Mouse (Mus musculus) heart, embryonic 11.5 days (tissue): ENCODE measurements around the gene Mag. TPM values are rescaled to one million over a fixed set of nuclear protein-coding genes. Genes with fewer than 3 reads are reported as not detected.

Experiments used
- ATAC-seq: fragments of 200-750 bp; cut with Nextera tagmentation; replicated peaks from 2 replicates; pipeline ENCODE4 v1.8.0; 2017; ENCODE audit warnings: moderate library complexity; ENCODE audit not compliant: insufficient number of reproducible peaks, low FRiP score, low TSS enrichment
- H3K27ac ChIP-seq: fragments of 300-500 bp; sonication (generic); 2 replicates; pipeline ENCODE4 v1.5.1; 2014; ENCODE audit warnings: mild to moderate bottlenecking, low read depth, low read length
- H3K27me3 ChIP-seq: fragments of 300-500 bp; sonication (generic); 2 replicates; pipeline ENCODE4 v1.6.1; 2014; ENCODE audit warnings: mild to moderate bottlenecking, low read length, mixed read lengths; ENCODE audit not compliant: control insufficient read depth, insufficient read depth
- H3K36me3 ChIP-seq: fragments of 300-500 bp; sonication (generic); 2 replicates; pipeline ENCODE4 v1.6.1; 2014; ENCODE audit warnings: mild to moderate bottlenecking, low read length, moderate library complexity, mixed read lengths; ENCODE audit not compliant: control insufficient read depth, insufficient read depth
- H3K4me1 ChIP-seq: fragments of 300-500 bp; sonication (generic); 2 replicates; pipeline ENCODE4 v1.6.1; 2014; ENCODE audit warnings: low read length; ENCODE audit not compliant: control insufficient read depth, insufficient read depth
- H3K4me2 ChIP-seq: fragments of 300-500 bp; sonication (generic); 2 replicates; pipeline ENCODE4 v1.6.1; 2014; ENCODE audit warnings: mild to moderate bottlenecking, moderate library complexity
- H3K4me3 ChIP-seq: fragments of 300-500 bp; sonication (generic); 2 replicates; pipeline ENCODE4 v1.5.1; 2014; ENCODE audit warnings: low read depth, low read length
- H3K9ac ChIP-seq: fragments of 300-500 bp; sonication (generic); 2 replicates; pipeline ENCODE4 v1.6.1; 2014; ENCODE audit warnings: mild to moderate bottlenecking, low read depth, low read length, moderate library complexity
- H3K9me3 ChIP-seq: fragments of 300-500 bp; sonication (generic); replicated peaks from 2 replicates; pipeline ENCODE4 v1.6.1; 2016; ENCODE audit warnings: low read length; ENCODE audit not compliant: control insufficient read depth
- WGBS: fragments of 180-500 bp; shearing (Covaris S2); extraction: QIAGEN DNeasy Blood & Tissue Kit; methylation state at CpG from one replicate; pipeline ENCODE4 v1.1.7; 2014; ENCODE audit not compliant: insufficient replicate concordance; 5-methylcytosine and 5-hydroxymethylcytosine counted together
- polyA plus RNA-seq: library from polyadenylated mRNA; unstranded; fragments of >200 nt; fragmentation: Nextera tagmentation; extraction: Ambion mirVana; gene quantifications from 2 replicates; pipeline ENCODE4 v1.2.1, GENCODE M21; 2014

Mag gene
- polyA plus RNA-seq, 1 experiment from 2014 or later = 0.09 TPM

- Histone ChIP-seq H3K4me1 (no peaks in the 10 kb centered on the region), H3K4me2 (no peak overlapping the region), H3K9me3 (no peaks in the 10 kb centered on the region), H3K27ac (no peak overlapping the region), H3K27me3 (no peaks in the 10 kb centered on the region), H3K36me3 (no peaks in the 10 kb centered on the region), H3K9ac (no peak overlapping the region), H3K4me3 (no peak overlapping the region)
- WGBS = 49% methylated on average over 3 of the region's 3 CpGs
- ATAC-seq = no peak
Observed at GRCm38 (mm10) chr7:30920217-30920616, 5.5 kb upstream of the Mag start.

GRCm38 (mm10) chr7:30917219-30917618, 2.5 kb upstream of the Mag start:
- Histone ChIP-seq H3K36me3 (no peaks in the 10 kb centered on the region), H3K4me3 (no peak overlapping the region), H3K4me2 (no peak overlapping the region), H3K9me3 (no peaks in the 10 kb centered on the region), H3K27ac (no peak overlapping the region), H3K4me1 (no peaks in the 10 kb centered on the region), H3K27me3 (no peaks in the 10 kb centered on the region; the same call in 1 of the 2 replicates), H3K9ac (no peak overlapping the region)
- no peak for ATAC-seq
- WGBS = 57% methylated on average over 4 of the region's 4 CpGs

DNA sequence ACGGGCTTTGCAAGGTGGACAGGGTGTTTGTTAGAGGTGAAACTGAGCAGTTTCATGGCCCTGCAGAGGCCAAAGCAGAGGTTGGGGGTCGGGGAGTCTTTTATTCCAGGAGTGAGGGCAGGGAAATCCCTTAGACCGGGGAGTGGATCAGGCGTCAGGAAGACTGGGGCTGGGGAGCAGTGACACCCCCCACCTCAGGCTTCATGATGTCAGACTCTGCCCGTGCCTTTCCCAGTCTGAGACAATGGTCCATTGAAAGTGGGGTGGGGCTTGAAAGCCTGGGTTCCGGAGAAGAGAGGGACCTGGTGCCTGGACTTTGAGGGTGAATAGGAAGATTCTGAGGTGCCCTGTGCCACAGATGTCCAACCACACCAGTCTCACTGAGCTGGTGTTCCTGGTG, 2.0 kb upstream of the Mag start:
- WGBS = 39% methylated on average over 6 of the region's 6 CpGs
- no peaks in the 10 kb centered on the region for H3K9me3 ChIP-seq
- no peak overlapping the region for H3K9ac ChIP-seq
- H3K4me1 ChIP-seq = no peaks in the 10 kb centered on the region
- H3K4me3 ChIP-seq = no peak overlapping the region
- no peaks in the 10 kb centered on the region for H3K36me3 ChIP-seq
- H3K27ac ChIP-seq = no peak overlapping the region
- ATAC-seq = no peak
- no peaks in the 10 kb centered on the region; the same call in 1 of the 2 replicates for H3K27me3 ChIP-seq
- H3K4me2 ChIP-seq = no peak overlapping the region

GRCm38 (mm10) chr7:30909773-30910172, 4.9 kb downstream of the Mag start:
- no peak overlapping the region for H3K27ac ChIP-seq
- ATAC-seq = no peak
- peaks cover 11% of the 10 kb centered on the region; the same call in 1 of the 2 replicates for H3K27me3 ChIP-seq
- no peaks in the 10 kb centered on the region for H3K9me3 ChIP-seq
- WGBS = 67% methylated on average over 6 of the region's 6 CpGs
- H3K4me2 ChIP-seq = no peak overlapping the region
- H3K4me3 ChIP-seq = no peak overlapping the region
- H3K36me3 ChIP-seq = no peaks in the 10 kb centered on the region
- 0 out of 2 replicates have a peak, but pooled peaks cover 2% of the 10 kb centered on the region for H3K4me1 ChIP-seq
- H3K9ac ChIP-seq = no peak overlapping the region

DNA sequence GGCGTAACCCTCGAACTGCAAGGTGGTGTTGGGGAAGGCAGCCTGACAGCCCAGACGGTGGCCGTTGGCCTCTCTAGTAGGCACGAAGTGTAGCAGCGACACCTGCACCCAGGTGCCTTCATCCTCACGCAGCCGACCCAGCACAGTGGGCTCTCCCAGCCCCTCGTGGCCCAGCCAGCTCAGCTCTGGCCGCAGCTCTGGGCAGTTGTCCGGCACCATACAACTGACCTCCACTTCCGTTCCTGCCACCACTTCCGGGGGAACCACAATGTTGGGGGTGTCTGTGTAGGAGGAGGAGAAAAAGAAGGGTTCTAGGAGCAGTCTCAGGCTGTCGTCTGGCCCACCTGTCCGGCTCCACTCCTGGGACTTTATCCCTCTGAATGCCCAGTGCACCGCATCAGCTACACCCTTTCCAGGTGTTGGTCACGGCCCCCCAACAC, 5.7 kb downstream of the Mag start:
- H3K9me3 ChIP-seq = no peaks in the 10 kb centered on the region
- no peak overlapping the region for H3K9ac ChIP-seq
- H3K4me3 ChIP-seq = peak overlapping the region; percentile 18
- H3K27ac ChIP-seq = no peak overlapping the region
- 27% methylated on average over 17 of the region's 17 CpGs for WGBS
- H3K27me3 ChIP-seq = peaks cover 11% of the 10 kb centered on the region; the same call in 1 of the 2 replicates
- 0 out of 2 replicates have a peak, but pooled peaks cover 2% of the 10 kb centered on the region for H3K4me1 ChIP-seq
- no peaks in the 10 kb centered on the region for H3K36me3 ChIP-seq
- ATAC-seq = no peak; the same call in 1 of the 2 replicates
- peak overlapping the region; percentile 56 for H3K4me2 ChIP-seq

DNA sequence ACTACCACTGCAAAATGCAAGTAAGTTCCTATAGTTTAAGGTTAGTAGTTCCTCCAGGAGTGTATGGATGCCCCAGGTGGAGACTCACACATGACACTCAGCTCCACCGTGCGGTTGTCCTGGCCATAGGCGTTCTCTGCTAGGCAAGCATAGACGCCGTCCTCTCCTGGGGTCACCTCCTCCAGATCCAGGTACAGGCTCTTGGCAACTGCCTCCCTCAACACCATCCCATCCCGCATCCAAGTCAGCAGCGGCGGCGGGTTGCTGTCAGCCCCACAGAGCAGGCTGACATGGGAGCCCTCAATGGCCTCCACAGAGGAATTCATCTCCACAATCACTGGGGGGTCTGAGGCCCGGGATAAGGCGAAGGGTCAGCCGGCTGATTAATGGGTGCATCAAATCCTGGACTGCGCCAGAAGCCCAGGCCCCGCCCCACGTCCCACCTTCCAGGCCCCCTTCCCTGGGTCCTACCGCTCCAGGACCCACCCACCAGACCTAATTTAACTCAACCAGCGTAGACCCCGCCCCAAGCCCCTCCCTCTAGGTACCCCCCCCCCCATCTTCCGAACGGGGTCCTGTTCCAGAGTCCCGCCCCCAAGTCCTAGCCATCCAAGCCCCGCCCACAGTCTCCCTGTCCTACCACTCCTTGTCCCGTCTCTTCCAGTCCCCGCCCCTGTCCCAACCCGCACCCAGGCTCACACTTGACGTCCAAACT, 6.2 kb downstream of the Mag start:
- ATAC-seq = peak; percentile 40; the same call in 1 of the 2 replicates
- Histone ChIP-seq H3K4me2 (peak overlapping the region; percentile 56), H3K4me3 (peak overlapping the region; percentile 18), H3K27me3 (peaks cover 11% of the 10 kb centered on the region; the same call in 1 of the 2 replicates), H3K9ac (no peak overlapping the region), H3K9me3 (no peaks in the 10 kb centered on the region), H3K27ac (no peak overlapping the region), H3K4me1 (0 out of 2 replicates have a peak, but pooled peaks cover 2% of the 10 kb centered on the region), H3K36me3 (no peaks in the 10 kb centered on the region)
- WGBS = 3% methylated on average over 23 of the region's 26 CpGs

GRCm38 (mm10) chr7:30904042-30904441, 10.6 kb downstream of the Mag start:
- Histone ChIP-seq H3K4me3 (no peak overlapping the region), H3K4me2 (no peak overlapping the region), H3K4me1 (peaks cover 4% of the 10 kb centered on the region; the same call in 1 of the 2 replicates), H3K9me3 (no peaks in the 10 kb centered on the region), H3K27me3 (peaks cover 11% of the 10 kb centered on the region; the same call in 1 of the 2 replicates), H3K9ac (no peak overlapping the region), H3K27ac (no peak overlapping the region), H3K36me3 (no peaks in the 10 kb centered on the region)
- WGBS = 46% methylated on average over 4 of the region's 4 CpGs
- ATAC-seq = no peak

GRCm38 (mm10) chr7:30895217-30895616, 19.5 kb downstream of the Mag start:
- no peak for ATAC-seq
- Histone ChIP-seq H3K9me3 (no peaks in the 10 kb centered on the region), H3K9ac (no peak overlapping the region), H3K36me3 (no peaks in the 10 kb centered on the region), H3K27me3 (no peaks in the 10 kb centered on the region), H3K27ac (no peak overlapping the region), H3K4me2 (no peak overlapping the region), H3K4me3 (no peak overlapping the region), H3K4me1 (peaks cover 2% of the 10 kb centered on the region; the same call in 1 of the 2 replicates)
- 81% methylated on average over 3 of the region's 3 CpGs for WGBS

GRCm38 (mm10) chr7:30892515-30892914, 22.2 kb downstream of the Mag start:
- WGBS = 55% methylated on average over 3 of the region's 3 CpGs
- Histone ChIP-seq H3K9ac (no peak overlapping the region), H3K27me3 (no peaks in the 10 kb centered on the region), H3K9me3 (no peaks in the 10 kb centered on the region), H3K36me3 (no peaks in the 10 kb centered on the region), H3K4me3 (no peak overlapping the region), H3K27ac (no peak overlapping the region), H3K4me2 (no peak overlapping the region), H3K4me1 (no peaks in the 10 kb centered on the region)
- no peak for ATAC-seq
